Mouse (Mus musculus): ENCODE measurements around the gene Itga4.

- TF ChIP-seq CTCF (IDR thresholded peaks at IDR 0.05; ENCODE audit: low read depth) (no peak), EP300 (IDR thresholded peaks at IDR 0.05; ENCODE audit: low read depth) (no peak)
These were observed 2.2 kb downstream of the Itga4 start for GRCm38 (mm10) chr2:79257411-79257810.

All from liver, embryonic 14.5 days (tissue).